Mouse (Mus musculus) ovary, postnatal 14 days (tissue): ENCODE measurements at regions not wholly inside any gene's neighbourhood (a gene's known extent, or its start where the extent isn't known, plus 50 kb on each side); places are given as distances from the start of the nearest gene placed in this dataset.

Source experiments
- DNase-seq: peaks from one replicate; pipeline ENCODE4 v3.0.0; 2022; ENCODE audit warnings: low spot score

DNA sequence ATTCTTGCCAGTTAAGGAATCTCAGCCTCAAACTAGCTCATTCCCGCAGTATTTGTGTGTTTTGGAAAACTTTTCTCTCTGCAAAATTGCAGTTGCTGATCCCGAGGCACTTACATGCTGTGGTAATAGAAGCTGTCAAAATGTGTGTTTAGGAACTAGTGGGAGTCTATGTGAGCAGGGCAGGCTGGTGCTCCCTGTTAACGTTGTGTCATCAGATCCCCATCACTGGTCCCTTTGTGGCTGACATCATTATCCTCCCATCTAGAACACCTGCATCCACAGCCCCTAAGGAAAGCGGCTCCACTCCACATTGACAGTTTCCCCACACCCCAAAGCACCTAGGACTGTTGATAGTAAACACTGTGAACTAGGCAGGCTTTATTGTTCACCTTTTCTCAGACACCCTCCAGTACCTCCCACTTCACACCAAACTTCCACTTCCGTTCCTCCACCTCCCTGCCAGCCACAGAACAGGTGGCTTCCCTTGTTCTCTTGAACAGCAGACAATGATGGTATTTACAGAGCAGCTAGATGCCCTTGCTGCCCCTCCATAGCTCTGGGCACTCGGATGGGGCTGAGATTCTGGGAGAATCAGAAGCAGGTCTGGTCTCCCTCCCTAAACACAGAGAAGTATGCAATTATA lies 275.8 kb downstream of the Gm19410 start:
- DNase-seq: no peak

DNA sequence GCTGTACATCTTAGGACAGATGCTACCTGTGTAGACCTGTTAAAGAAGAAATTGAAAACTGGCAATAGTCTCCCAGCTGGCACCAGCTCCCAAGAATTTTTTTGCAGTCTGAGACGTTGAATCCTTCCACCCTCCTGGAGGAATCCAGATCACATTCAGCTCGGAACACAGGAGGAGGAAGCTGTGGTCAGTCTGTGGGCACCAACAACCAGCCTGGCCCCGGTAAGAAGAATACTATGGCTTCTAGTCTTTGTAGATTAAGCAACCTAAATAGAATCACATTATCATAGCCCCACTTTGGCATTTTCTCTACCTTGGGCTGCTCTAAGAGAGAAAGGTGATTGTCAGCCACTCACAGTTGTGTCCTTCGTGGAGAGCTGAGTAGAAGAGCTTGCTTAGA lies 277.0 kb downstream of the Gm19410 start:
- DNase-seq: no peak
